Mouse (Mus musculus): ENCODE results near the gene Plac9b.
"Not testable (repeated sequence)": the region's sequence is repeated elsewhere in the genome, so short reads cannot be mapped to it uniquely, and the experiment has no call there.

- not testable (repeated sequence) for TF ChIP-seq CTCF (IDR thresholded peaks at IDR 0.05; ENCODE audit: low read depth, low read length); POLR2A (IDR thresholded peaks at IDR 0.05; ENCODE audit: borderline replicate concordance, low read depth, low read length)
Observed at GRCm38 (mm10) chr14:26182380-26182779, at the start of gene Plac9b.

Measured in bone marrow macrophage, adult 2 months (primary cell).